Mouse (Mus musculus) embryonic fibroblast, embryonic 13.5 days (primary cell): ENCODE data around the gene Adgrg1.

Experiments used
- CTCF ChIP-seq: IDR thresholded peaks from 2 replicates; pipeline ENCODE4 v1.5.1; 2011; ENCODE audit warnings: mild to moderate bottlenecking, control low read depth, low read length, moderate library complexity, borderline replicate concordance; ENCODE audit not compliant: insufficient read depth
- POLR2A ChIP-seq: IDR thresholded peaks from 2 replicates; pipeline ENCODE4 v1.6.1; 2011; ENCODE audit warnings: low read depth, mild to moderate bottlenecking, control low read depth, low read length, moderate library complexity

DNA sequence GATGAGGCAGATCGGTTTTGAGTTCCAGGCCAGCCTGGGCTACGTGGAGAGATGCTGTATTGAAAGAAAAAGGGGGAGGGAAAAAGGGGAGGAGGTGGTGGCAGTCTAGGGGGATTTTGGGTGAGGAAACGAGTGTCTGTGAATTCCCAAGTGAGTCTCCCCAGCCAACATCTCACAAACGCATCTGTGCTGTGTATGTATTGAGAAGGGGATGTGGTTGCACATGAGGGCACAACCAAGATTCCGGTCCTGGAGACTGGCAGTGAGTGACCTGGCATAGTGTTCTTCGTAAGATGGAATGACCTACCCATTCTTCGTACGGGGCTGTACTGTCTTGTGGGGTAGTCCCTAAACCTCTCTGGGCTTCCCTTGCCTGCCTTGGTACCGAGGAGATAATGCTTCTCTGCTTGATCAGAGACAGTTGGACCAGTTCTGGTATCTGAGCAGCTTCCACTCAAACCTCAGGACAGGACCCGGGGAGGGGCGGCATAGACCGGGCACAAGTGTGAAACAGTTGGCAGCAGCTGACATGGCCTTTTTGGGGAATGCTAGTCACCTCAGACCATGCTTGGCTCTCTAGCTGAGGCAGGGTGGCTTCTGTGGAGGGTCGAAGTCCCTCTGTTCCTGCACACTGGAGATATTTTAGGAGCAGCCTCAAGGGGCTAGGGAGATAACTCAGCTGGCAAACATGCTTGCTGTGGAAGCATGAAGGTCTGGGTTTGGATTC is 4.2 kb downstream of the Adgrg1 start:
- TF ChIP-seq CTCF (no peak), POLR2A (no peak)
